9 mouse cellular contexts compared by ENCODE assay signal in the genomic region with DNA sequence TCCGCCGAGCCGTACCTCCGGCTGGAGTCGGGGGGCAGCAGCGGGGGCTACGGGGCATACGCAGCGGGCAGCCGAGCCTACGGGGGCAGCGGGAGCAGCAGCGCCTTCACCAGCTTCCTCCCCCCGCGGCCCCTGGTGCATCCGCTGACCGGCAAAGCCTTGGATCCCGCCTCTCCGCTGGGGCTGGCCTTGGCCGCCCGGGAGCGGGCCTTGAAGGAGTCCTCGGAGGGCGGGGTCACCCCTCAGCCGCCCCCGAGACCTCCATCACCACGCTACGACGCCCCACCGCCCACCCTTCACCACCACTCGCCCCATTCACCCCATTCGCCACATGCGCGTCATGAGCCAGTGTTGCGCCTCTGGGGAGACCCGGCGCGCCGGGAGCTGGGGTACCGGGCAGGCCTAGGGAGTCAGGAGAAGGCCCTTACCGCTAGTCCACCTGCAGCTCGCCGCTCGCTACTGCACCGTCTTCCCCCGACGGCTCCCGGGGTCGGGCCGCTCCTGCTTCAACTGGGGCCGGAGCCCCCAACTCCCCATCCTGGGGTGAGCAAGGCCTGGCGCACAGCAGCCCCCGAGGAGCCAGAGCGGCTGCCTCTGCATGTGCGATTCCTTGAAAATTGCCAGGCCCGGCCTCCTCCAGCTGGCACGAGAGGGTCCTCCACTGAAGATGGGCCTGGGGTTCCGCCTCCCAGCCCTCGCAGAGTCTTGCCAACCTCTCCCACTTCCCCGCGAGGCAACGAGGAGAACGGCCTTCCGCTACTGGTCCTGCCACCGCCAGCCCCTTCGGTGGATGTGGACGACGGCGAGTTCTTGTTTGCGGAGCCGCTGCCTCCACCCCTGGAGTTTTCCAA. TPM values are rescaled to one million over a fixed set of nuclear protein-coding genes. Genes with fewer than 3 reads are reported as not detected.
DNase-seq lines count a peak whose midpoint lies in the region; ATAC-seq and TF ChIP-seq lines count a peak whose summit lies in the region.
"Had no signal": no experiment of that assay in that cellular context is flagged by ENCODE, and none has a peak within 500 bp of the region (broad histone marks: within the 10 kb centered on the region; RNA-seq: fewer than 3 reads in every experiment).

No protein-coding gene starts in this region.

- H3K4me2 ChIP-seq in kidney, embryonic 14.5 days (replicated peaks; ENCODE audit: low read depth, low read length) = peak overlapping the region; percentile 25
- peak overlapping the region; percentile 40 for H3K4me2 ChIP-seq in embryonic facial prominence, embryonic 13.5 days
- peak overlapping the region; percentile 39 for H3K4me2 ChIP-seq in limb, embryonic 12.5 days

- TF ChIP-seq POLR2A in ES-Bruce4 (IDR thresholded peaks at IDR 0.05; ENCODE audit: insufficient read depth, low read length) = no peak

- no peak overlapping the region for H3K27ac ChIP-seq in kidney, embryonic 14.5 days (ENCODE audit: low read depth, low read length)
- no peak overlapping the region for H3K27ac ChIP-seq in ES-Bruce4 (ENCODE audit: insufficient read depth, low read length)
- no peak overlapping the region for H3K27ac ChIP-seq in embryonic facial prominence, embryonic 13.5 days
- no peak overlapping the region for H3K27ac ChIP-seq in limb, embryonic 12.5 days

- no peak for ATAC-seq in kidney, embryonic 14.5 days (ENCODE audit: low FRiP score, low TSS enrichment)
- no peak for ATAC-seq in embryonic facial prominence, embryonic 13.5 days (ENCODE audit: insufficient number of reproducible peaks, insufficient read depth, low FRiP score, low TSS enrichment, low read depth)
- no peak for ATAC-seq in limb, embryonic 12.5 days (ENCODE audit: insufficient number of reproducible peaks, insufficient read depth, low FRiP score, low TSS enrichment, low read depth)

- 2% methylated on average over 70 of the region's 71 CpGs for WGBS in kidney, embryonic 14.5 days
- WGBS in embryonic facial prominence, embryonic 13.5 days = 2% methylated on average over 71 of the region's 71 CpGs
- WGBS in limb, embryonic 12.5 days = 2% methylated on average over 70 of the region's 71 CpGs

- peak overlapping the region; percentile 18 for H3K4me3 ChIP-seq in kidney, embryonic 14.5 days (ENCODE audit: low read length)
- peak overlapping the region; percentile 27 for H3K4me3 ChIP-seq in ES-Bruce4 (ENCODE audit: low read depth, low read length)
- H3K4me3 ChIP-seq in embryonic facial prominence, embryonic 13.5 days = peak overlapping the region; percentile 26
- H3K4me3 ChIP-seq in limb, embryonic 12.5 days (replicated peaks) = peak overlapping the region; percentile 17
- H3K4me3 ChIP-seq: myocyte had no signal

- no peak for TF ChIP-seq EP300 in ES-Bruce4 (IDR thresholded peaks at IDR 0.05; ENCODE audit: insufficient read depth, low read depth, low read length)

- H3K9ac ChIP-seq in kidney, embryonic 14.5 days (ENCODE audit: low read depth, low read length) = no peak overlapping the region
- H3K9ac ChIP-seq in ES-Bruce4 (ENCODE audit: low read depth, poor library complexity, severe bottlenecking) = peak overlapping the region; percentile 54
- H3K9ac ChIP-seq in embryonic facial prominence, embryonic 13.5 days = peak overlapping the region; percentile 40; the same call in 1 of the 2 replicates
- peak overlapping the region; percentile 12; the same call in 1 of the 2 replicates for H3K9ac ChIP-seq in limb, embryonic 12.5 days (replicated peaks)

- H3K4me1 ChIP-seq in kidney, embryonic 14.5 days (ENCODE audit: control insufficient read depth, insufficient read depth, low read length) = peaks cover 26% of the 10 kb centered on the region
- H3K4me1 ChIP-seq in ES-Bruce4 (ENCODE audit: control insufficient read depth, insufficient read depth, low read length) = peaks cover 2% of the 10 kb centered on the region
- H3K4me1 ChIP-seq in embryonic facial prominence, embryonic 13.5 days = peaks cover 53% of the 10 kb centered on the region
- peaks cover 44% of the 10 kb centered on the region for H3K4me1 ChIP-seq in limb, embryonic 12.5 days (replicated peaks)

- DNase-seq in kidney, postnatal 25 days = no peak
- DNase-seq in gastrocnemius, adult 18-20 months (ENCODE audit: low spot score) = no peak
- no peak for DNase-seq in frontal cortex, adult 2 months (ENCODE audit: extremely low spot score in 1 of 2, low spot score in 1 of 2)
- no peak for DNase-seq in T-cell, adult 2 months (ENCODE audit: low spot score)

- no peaks in the 10 kb centered on the region for H3K36me3 ChIP-seq in kidney, embryonic 14.5 days (ENCODE audit: control insufficient read depth, insufficient read depth, low read length)
- no peaks in the 10 kb centered on the region for H3K36me3 ChIP-seq in ES-Bruce4 (ENCODE audit: control insufficient read depth, insufficient read depth, low read length, poor library complexity, severe bottlenecking)
- no peaks in the 10 kb centered on the region for H3K36me3 ChIP-seq in embryonic facial prominence, embryonic 13.5 days
- H3K36me3 ChIP-seq in limb, embryonic 12.5 days = no peaks in the 10 kb centered on the region

- peaks cover 88% of the 10 kb centered on the region for H3K27me3 ChIP-seq in kidney, embryonic 14.5 days (ENCODE audit: control insufficient read depth, insufficient read depth, low read length)
- H3K27me3 ChIP-seq in ES-Bruce4 (ENCODE audit: control insufficient read depth, insufficient read depth, low read length, poor library complexity, severe bottlenecking) = peaks cover 12% of the 10 kb centered on the region
- H3K27me3 ChIP-seq in embryonic facial prominence, embryonic 13.5 days = peaks cover 100% of the 10 kb centered on the region
- peaks cover 100% of the 10 kb centered on the region for H3K27me3 ChIP-seq in limb, embryonic 12.5 days

- no peaks in the 10 kb centered on the region for H3K9me3 ChIP-seq in kidney, embryonic 14.5 days (ENCODE audit: control insufficient read depth, low read length)
- H3K9me3 ChIP-seq in ES-Bruce4 (replicated peaks; ENCODE audit: control insufficient read depth, insufficient read depth, low read length, poor library complexity, severe bottlenecking) = no peaks in the 10 kb centered on the region
- H3K9me3 ChIP-seq in embryonic facial prominence, embryonic 13.5 days = no peaks in the 10 kb centered on the region
- H3K9me3 ChIP-seq in limb, embryonic 12.5 days = no peaks in the 10 kb centered on the region

- TF ChIP-seq CTCF in ES-Bruce4 (IDR thresholded peaks at IDR 0.05; ENCODE audit: low read depth, low read length) = no peak

RNA-seq across cellular contexts. Expression of gene Syt3, which starts 30.9 kb away (rescaled TPM):
- polyA plus RNA-seq in kidney, embryonic 14.5 days (2014; fragmentation: Nextera tagmentation; extraction: Ambion mirVana) = 1.4 and 2.3 TPM in 2 replicates
- polyA plus RNA-seq in ES-Bruce4 (2011; ENCODE audit: insufficient read depth, insufficient read length, low read depth, missing spikeins) = 1.8 and 1.9 TPM in 2 replicates
- polyA plus RNA-seq in embryonic facial prominence, embryonic 13.5 days (2015; fragmentation: Nextera tagmentation; extraction: Ambion mirVana) = 4.1 and 4.9 TPM in 2 replicates
- 3.0 and 3.3 TPM in 2 replicates for polyA plus RNA-seq in limb, embryonic 12.5 days (2016; fragmentation: Nextera tagmentation; extraction: Ambion mirVana)
- 1 to 10 TPM; 3.4 to 4.8 TPM for total RNA-seq in gastrocnemius, adult 18-20 months (2021)
- polyA plus RNA-seq in frontal cortex, adult 2 months (2012; rRNA removed) = 56.7 and 57.0 TPM in 2 replicates
- polyA plus RNA-seq: myocyte had no signal

RNA-seq across cellular contexts. Expression of gene 1700008O03Rik, which starts 32.6 kb away (rescaled TPM):
- polyA plus RNA-seq in kidney, embryonic 14.5 days (2014; fragmentation: Nextera tagmentation; extraction: Ambion mirVana) = 1.0 and 1.5 TPM in 2 replicates
- polyA plus RNA-seq in ES-Bruce4 (2011; ENCODE audit: insufficient read depth, insufficient read length, low read depth, missing spikeins) = 7.7 and 8.3 TPM in 2 replicates
- 0.19 and 1.4 TPM in 2 replicates for polyA plus RNA-seq in embryonic facial prominence, embryonic 13.5 days (2015; fragmentation: Nextera tagmentation; extraction: Ambion mirVana)
- 0.56 and 0.64 TPM in 2 replicates for polyA plus RNA-seq in limb, embryonic 12.5 days (2016; fragmentation: Nextera tagmentation; extraction: Ambion mirVana)
- total RNA-seq in gastrocnemius, adult 18-20 months (2021) = under 1 TPM in 1 of 2 experiments, not detected in 1; 0.25 TPM
- 3.7 and 3.8 TPM in 2 replicates for polyA plus RNA-seq in frontal cortex, adult 2 months (2012; rRNA removed)
- polyA plus RNA-seq: myocyte had no signal

RNA-seq across cellular contexts. Expression of gene Shank1, which starts 42.9 kb away (rescaled TPM):
- polyA plus RNA-seq in kidney, embryonic 14.5 days (2014; fragmentation: Nextera tagmentation; extraction: Ambion mirVana) = 1.3 and 1.9 TPM in 2 replicates
- 2.5 and 3.4 TPM in 2 replicates for polyA plus RNA-seq in ES-Bruce4 (2011; ENCODE audit: insufficient read depth, insufficient read length, low read depth, missing spikeins)
- polyA plus RNA-seq in embryonic facial prominence, embryonic 13.5 days (2015; fragmentation: Nextera tagmentation; extraction: Ambion mirVana) = 5.5 and 6.8 TPM in 2 replicates
- polyA plus RNA-seq in limb, embryonic 12.5 days (2016; fragmentation: Nextera tagmentation; extraction: Ambion mirVana) = 1.2 and 1.3 TPM in 2 replicates
- total RNA-seq in gastrocnemius, adult 18-20 months (2021) = under 1 TPM; 0.25 to 0.36 TPM
- polyA plus RNA-seq in frontal cortex, adult 2 months (2012; rRNA removed) = 130 and 138 TPM in 2 replicates

RNA-seq across cellular contexts. Expression of gene Clec11a, which starts 46.3 kb away (rescaled TPM):
- 3.4 TPM in 2 replicates for polyA plus RNA-seq in kidney, embryonic 14.5 days (2014; fragmentation: Nextera tagmentation; extraction: Ambion mirVana)
- polyA plus RNA-seq in ES-Bruce4 (2011; ENCODE audit: insufficient read depth, insufficient read length, low read depth, missing spikeins) = 0.75 and 0.87 TPM in 2 replicates
- polyA plus RNA-seq in embryonic facial prominence, embryonic 13.5 days (2015; fragmentation: Nextera tagmentation; extraction: Ambion mirVana) = 9.1 and 11.9 TPM in 2 replicates
- 2.0 and 2.2 TPM in 2 replicates for polyA plus RNA-seq in limb, embryonic 12.5 days (2016; fragmentation: Nextera tagmentation; extraction: Ambion mirVana)
- 1 to 10 TPM in 1 of 2 experiments, under 1 TPM in 1; 0.84 to 1.3 TPM for total RNA-seq in gastrocnemius, adult 18-20 months (2021)
- 4.8 and 5.4 TPM in 2 replicates for polyA plus RNA-seq in frontal cortex, adult 2 months (2012; rRNA removed)

Comparison
In these comparisons a context has a peak if more than half of its experiments do, and no peak if none do; other contexts are left out.
1. RNA of gene Shank1, which starts 42.9 kb away (polyA plus RNA-seq): 130 to 138 TPM in frontal cortex, adult 2 months; 5.5 to 6.8 TPM in embryonic facial prominence, embryonic 13.5 days, 2.5 to 3.4 TPM in ES-Bruce4, 1.3 to 1.9 TPM in kidney, embryonic 14.5 days and 1.2 to 1.3 TPM in limb, embryonic 12.5 days; every median in the first group is over 10 times any median in the second.
2. Peak in every context shown above with its lines, with median percentiles within 50 percentile points of each other: H3K4me2 ChIP-seq and H3K4me3 ChIP-seq.